Mouse (Mus musculus) heart, embryonic 10.5 days (tissue): Measurements from ENCODE around the gene Snap23. TPM values are rescaled to one million over a fixed set of nuclear protein-coding genes. Genes with fewer than 3 reads are reported as not detected.

Experiments
- DNase-seq: peaks from one replicate; pipeline ENCODE4 v3.0.0-alpha.2; 2017; ENCODE audit warnings: low spot score
- H3K27ac ChIP-seq: fragments of 300-500 bp; sonication (generic); 2 replicates; pipeline ENCODE4 v1.5.1; 2016; ENCODE audit warnings: mild to moderate bottlenecking
- H3K27me3 ChIP-seq: fragments of 300-500 bp; sonication (generic); 2 replicates; pipeline ENCODE4 v1.6.1; 2016; ENCODE audit warnings: mild to moderate bottlenecking; ENCODE audit not compliant: poor library complexity, insufficient read depth, severe bottlenecking
- H3K36me3 ChIP-seq: fragments of 300-500 bp; sonication (generic); 2 replicates; pipeline ENCODE4 v1.6.1; 2016; ENCODE audit warnings: mild to moderate bottlenecking, moderate library complexity
- H3K4me1 ChIP-seq: fragments of 300-500 bp; sonication (generic); 2 replicates; pipeline ENCODE4 v1.6.1; 2016; ENCODE audit warnings: mild to moderate bottlenecking
- H3K4me3 ChIP-seq: fragments of 300-500 bp; sonication (generic); 2 replicates; pipeline ENCODE4 v1.5.1; 2016; ENCODE audit warnings: mild to moderate bottlenecking, moderate library complexity
- H3K9me3 ChIP-seq: fragments of 300-500 bp; sonication (generic); 2 replicates; pipeline ENCODE4 v1.6.1; 2016; ENCODE audit warnings: mild to moderate bottlenecking, moderate library complexity
- WGBS: fragments of 180-500 bp; shearing (Covaris S2); methylation state at CpG from one replicate; pipeline ENCODE4 v1.1.7; 2016; 5-methylcytosine and 5-hydroxymethylcytosine counted together
- polyA plus RNA-seq: library from polyadenylated mRNA; unstranded; fragments of >200 nt; fragmentation: Nextera tagmentation; extraction: Ambion mirVana; gene quantifications from 2 replicates; pipeline ENCODE4 v1.2.1, GENCODE M21; 2016

Snap23 gene
- polyA plus RNA-seq, 1 experiment from 2014 or later: 66.3 TPM

DNA sequence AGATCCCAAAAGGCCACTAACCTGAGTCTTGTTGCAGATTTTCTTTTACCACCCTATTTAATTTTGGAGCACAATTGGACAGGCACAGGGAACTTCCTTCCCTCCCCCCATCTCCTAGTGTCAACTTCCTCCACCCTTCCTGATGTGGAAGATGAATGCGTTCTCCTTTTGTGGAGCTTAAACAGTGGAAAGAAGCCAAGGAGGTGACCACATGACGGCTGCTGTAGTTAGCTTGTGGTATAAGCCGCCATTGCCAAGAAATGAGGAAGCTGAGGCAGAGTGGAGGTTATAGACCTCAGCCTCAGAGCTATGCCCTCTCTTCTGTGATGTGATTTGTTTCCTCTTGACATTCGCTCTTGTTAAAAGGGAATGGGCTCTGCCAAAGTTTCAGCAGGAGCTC is 64.5 kb downstream of the Snap23 start:
- Histone ChIP-seq H3K4me1 (peaks cover 15% of the 10 kb centered on the region; the same call in 1 of the 2 replicates), H3K36me3 (peaks cover 18% of the 10 kb centered on the region), H3K9me3 (no peaks in the 10 kb centered on the region), H3K27ac (no peak overlapping the region), H3K27me3 (no peaks in the 10 kb centered on the region), H3K4me3 (no peak overlapping the region)
- WGBS: 74% methylated on average over 4 of the region's 4 CpGs
- no peak for DNase-seq

DNA sequence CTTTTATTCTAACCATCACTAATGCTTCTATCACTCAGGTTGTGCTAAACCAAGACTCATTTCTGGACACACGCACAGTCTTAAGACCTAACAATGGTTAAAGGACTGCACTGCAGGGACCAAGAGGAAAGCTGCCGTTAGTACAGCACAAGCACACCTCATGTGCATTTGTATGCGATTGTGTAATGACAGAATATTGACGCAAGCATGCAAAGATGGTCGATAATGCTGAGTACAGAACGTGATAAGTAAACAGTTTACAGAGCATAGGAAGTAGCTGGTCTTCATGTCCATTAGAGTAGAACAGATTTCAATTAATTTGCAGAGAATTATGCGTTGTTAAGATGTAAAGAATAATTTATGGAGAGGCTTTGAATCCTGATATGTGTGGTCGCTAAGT is 73.4 kb downstream of the Snap23 start:
- 89% methylated on average over 8 of the region's 8 CpGs for whole genome bisulfite sequencing
- no peak for DNase-seq
- Histone ChIP-seq H3K4me3 (no peak overlapping the region), H3K9me3 (no peaks in the 10 kb centered on the region), H3K4me1 (no peaks in the 10 kb centered on the region), H3K36me3 (peaks cover 6% of the 10 kb centered on the region; the same call in 1 of the 2 replicates), H3K27me3 (no peaks in the 10 kb centered on the region), H3K27ac (no peak overlapping the region)

DNA sequence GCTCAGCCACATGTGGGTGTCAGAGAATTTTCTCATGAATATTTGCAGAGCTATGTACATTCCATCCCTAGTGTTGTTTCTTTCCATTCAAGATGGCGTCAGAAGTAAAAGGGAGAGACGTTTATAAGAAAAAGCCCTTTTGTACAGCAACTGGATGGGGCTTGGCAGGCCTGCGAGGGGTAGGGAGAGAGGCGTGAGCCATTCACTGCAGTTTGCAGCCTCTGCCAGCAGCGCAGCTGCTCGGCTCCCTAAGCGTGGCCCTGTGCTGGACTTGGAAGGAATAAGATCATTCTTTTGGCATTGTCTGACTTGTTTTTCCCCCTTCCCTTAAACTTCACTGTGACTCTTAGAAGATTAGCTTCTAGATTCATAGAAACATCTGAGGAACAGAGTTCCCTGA is 76.4 kb downstream of the Snap23 start:
- H3K4me3 ChIP-seq: no peak overlapping the region
- H3K27ac ChIP-seq: no peak overlapping the region
- peaks cover 6% of the 10 kb centered on the region; the same call in 1 of the 2 replicates for H3K36me3 ChIP-seq
- H3K4me1 ChIP-seq: no peaks in the 10 kb centered on the region
- H3K27me3 ChIP-seq: no peaks in the 10 kb centered on the region
- H3K9me3 ChIP-seq: no peaks in the 10 kb centered on the region
- 82% methylated on average over 7 of the region's 7 CpGs for WGBS
- DNase-seq: no peak

DNA sequence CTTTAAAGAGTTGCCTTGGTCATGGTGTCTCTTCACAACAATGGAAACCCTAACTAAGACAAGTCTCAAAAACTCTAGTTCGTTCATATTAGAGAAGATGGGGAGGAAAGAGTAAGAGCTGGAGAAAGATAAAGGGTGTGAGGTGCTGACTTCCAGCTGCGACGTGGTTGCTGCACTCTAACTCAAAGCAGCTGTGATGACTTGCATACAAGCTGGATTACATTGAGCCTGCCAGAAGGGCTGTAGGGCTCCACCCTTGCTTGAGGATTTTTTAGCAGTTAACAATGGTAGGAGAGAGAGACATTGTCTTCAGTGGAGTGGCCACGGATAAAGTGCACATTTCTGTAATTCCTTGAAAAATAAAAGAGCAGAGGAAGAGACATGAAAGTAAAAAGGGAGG is 79.3 kb downstream of the Snap23 start:
- no peaks in the 10 kb centered on the region for H3K4me1 ChIP-seq
- WGBS: 77% methylated on average over 4 of the region's 4 CpGs
- no peaks in the 10 kb centered on the region for H3K9me3 ChIP-seq
- H3K36me3 ChIP-seq: no peaks in the 10 kb centered on the region
- DNase-seq: no peak
- H3K27me3 ChIP-seq: no peaks in the 10 kb centered on the region
- no peak overlapping the region for H3K4me3 ChIP-seq
- no peak overlapping the region for H3K27ac ChIP-seq

Other genes with a start within 250 kb of the Snap23 start
- gene Vps39, start 214.5 kb upstream of the Snap23 start, polyA plus RNA-seq: 17.4 and 19.2 TPM in 2 replicates
- gene Ganc, start 163.8 kb upstream of the Snap23 start, polyA plus RNA-seq: 7.0 and 8.8 TPM in 2 replicates
- 4.4 and 4.5 TPM in 2 replicates for gene Tmem87a, start 163.6 kb upstream of the Snap23 start, polyA plus RNA-seq
- gene Capn3, start 111.7 kb upstream of the Snap23 start, polyA plus RNA-seq: 5.2 and 6.3 TPM in 2 replicates
- 59.7 and 64.8 TPM in 2 replicates for gene Zfp106, start 3.8 kb upstream of the Snap23 start, polyA plus RNA-seq
- 27.4 and 28.5 TPM in 2 replicates for gene Haus2, start 41.7 kb downstream of the Snap23 start, polyA plus RNA-seq
- gene Lrrc57, start 41.8 kb downstream of the Snap23 start, polyA plus RNA-seq: 21.0 and 21.3 TPM in 2 replicates
- 1.7 and 2.3 TPM in 2 replicates for gene Stard9, start 61.5 kb downstream of the Snap23 start, polyA plus RNA-seq